Mouse (Mus musculus) liver, embryonic 12.5 days (tissue): Measurements from ENCODE around the gene Pbrm1. TPM values are rescaled to one million over a fixed set of nuclear protein-coding genes. Genes with fewer than 3 reads are reported as not detected.

ENCODE experiments used
- ATAC-seq: fragments of 200-750 bp; cut with Nextera tagmentation; 2 replicates; pipeline ENCODE4 v1.8.0; 2017; ENCODE audit warnings: moderate number of reproducible peaks, mild to moderate bottlenecking, moderate library complexity
- H3K27ac ChIP-seq: fragments of 300-500 bp; sonication (generic); 2 replicates; pipeline ENCODE4 v1.5.1; 2016; ENCODE audit warnings: mild to moderate bottlenecking
- H3K27me3 ChIP-seq: fragments of 300-500 bp; sonication (generic); replicated peaks from 2 replicates; pipeline ENCODE4 v1.6.1; 2016; ENCODE audit warnings: mild to moderate bottlenecking, moderate library complexity
- H3K36me3 ChIP-seq: fragments of 300-500 bp; sonication (generic); 2 replicates; pipeline ENCODE4 v1.6.1; 2016; ENCODE audit warnings: mild to moderate bottlenecking, moderate library complexity
- H3K4me1 ChIP-seq: fragments of 300-500 bp; sonication (generic); 2 replicates; pipeline ENCODE4 v1.6.1; 2016
- H3K4me2 ChIP-seq: fragments of 300-500 bp; sonication (generic); 2 replicates; pipeline ENCODE4 v1.6.1; 2016; ENCODE audit warnings: mild to moderate bottlenecking, moderate library complexity
- H3K4me3 ChIP-seq: fragments of 300-500 bp; sonication (generic); 2 replicates; pipeline ENCODE4 v1.5.1; 2016; ENCODE audit warnings: mild to moderate bottlenecking, moderate library complexity
- H3K9ac ChIP-seq: fragments of 300-500 bp; sonication (generic); 2 replicates; pipeline ENCODE4 v1.6.1; 2016; ENCODE audit warnings: mild to moderate bottlenecking, moderate library complexity
- H3K9me3 ChIP-seq: fragments of 300-500 bp; sonication (generic); replicated peaks from 2 replicates; pipeline ENCODE4 v1.6.1; 2016; ENCODE audit warnings: mild to moderate bottlenecking, moderate library complexity
- WGBS: fragments of 180-500 bp; shearing (Covaris S2); methylation state at CpG from one replicate; pipeline ENCODE4 v1.1.7; 2016; ENCODE audit not compliant: insufficient replicate concordance; 5-methylcytosine and 5-hydroxymethylcytosine counted together
- polyA plus RNA-seq: library from polyadenylated mRNA; unstranded; fragments of >200 nt; fragmentation: Nextera tagmentation; extraction: Ambion mirVana; gene quantifications from 2 replicates; pipeline ENCODE4 v1.2.1, GENCODE M21; 2016

The Pbrm1 gene
- polyA plus RNA-seq, 1 experiment from 2014 or later = 95.8 TPM

DNA sequence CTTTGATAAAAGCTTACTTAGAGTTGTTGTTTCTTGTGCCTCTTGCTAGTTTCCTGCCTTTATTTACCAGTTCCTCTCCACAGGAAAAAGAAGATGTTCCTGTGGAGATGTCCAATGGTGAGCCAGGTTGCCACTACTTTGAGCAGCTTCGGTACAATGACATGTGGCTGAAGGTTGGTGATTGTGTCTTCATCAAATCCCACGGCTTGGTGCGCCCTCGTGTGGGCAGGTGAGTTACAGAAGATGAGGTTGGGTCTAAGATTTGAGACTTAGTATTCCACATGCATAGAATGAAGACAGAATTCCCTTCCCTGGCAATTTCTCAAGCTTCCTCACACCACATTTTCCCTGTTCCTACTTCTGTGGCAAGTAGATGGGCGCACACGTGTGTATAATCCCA, 68.5 kb downstream of the Pbrm1 start:
- Histone ChIP-seq H3K27ac (no peak overlapping the region), H3K9ac (no peak overlapping the region), H3K9me3 (no peaks in the 10 kb centered on the region), H3K4me1 (peaks cover 1% of the 10 kb centered on the region; the same call in 1 of the 2 replicates), H3K4me3 (no peak overlapping the region), H3K36me3 (peaks cover 87% of the 10 kb centered on the region), H3K27me3 (no peaks in the 10 kb centered on the region), H3K4me2 (no peak overlapping the region)
- no peak for ATAC-seq
- 78% methylated on average over 6 of the region's 6 CpGs for WGBS

DNA sequence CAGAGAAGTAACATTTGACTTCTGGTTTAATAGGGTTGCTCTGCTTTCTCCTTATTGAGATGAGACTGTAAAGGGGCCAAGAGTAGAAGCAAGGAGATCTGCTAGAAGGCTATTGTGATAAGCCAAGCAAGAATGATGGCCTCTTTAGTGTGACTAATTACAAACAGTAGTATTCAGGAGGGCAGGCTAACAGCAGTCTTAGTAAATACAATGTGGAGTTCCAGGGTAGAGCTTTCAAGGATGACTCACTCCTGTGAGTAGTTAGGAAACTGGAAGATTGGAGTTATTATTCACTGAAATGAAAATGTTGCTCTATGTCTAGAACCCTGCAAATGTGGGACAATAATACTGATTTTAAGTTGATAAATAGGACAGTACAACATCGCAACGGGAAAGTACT, 69.6 kb downstream of the Pbrm1 start:
- WGBS = 93% methylated on average over 2 of the region's 2 CpGs
- Histone ChIP-seq H3K4me2 (no peak overlapping the region), H3K27me3 (no peaks in the 10 kb centered on the region), H3K4me1 (peaks cover 11% of the 10 kb centered on the region), H3K27ac (no peak overlapping the region), H3K36me3 (peaks cover 87% of the 10 kb centered on the region), H3K9ac (no peak overlapping the region), H3K4me3 (no peak overlapping the region), H3K9me3 (no peaks in the 10 kb centered on the region)
- ATAC-seq = no peak

DNA sequence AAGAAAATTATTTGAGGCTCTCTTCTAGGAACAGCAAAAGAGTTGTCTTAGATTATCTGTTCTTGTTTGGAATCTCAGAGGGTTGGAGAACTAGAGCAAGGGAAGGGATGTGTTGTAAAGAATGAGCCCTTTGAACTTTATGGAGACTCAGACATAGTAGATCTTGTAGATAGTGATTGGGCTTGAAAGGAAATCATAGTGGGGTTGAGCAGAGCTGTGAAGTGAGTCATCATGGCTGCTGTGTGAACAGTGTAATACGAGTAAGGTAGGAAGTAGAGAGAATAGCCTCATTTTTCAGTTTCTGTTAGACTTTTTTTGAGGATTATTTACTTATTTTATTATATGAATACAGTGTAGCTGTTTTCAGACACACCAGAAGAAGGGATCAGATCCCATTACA, 71.0 kb downstream of the Pbrm1 start:
- Histone ChIP-seq H3K4me2 (no peak overlapping the region), H3K36me3 (peaks cover 91% of the 10 kb centered on the region), H3K27ac (no peak overlapping the region), H3K4me1 (peaks cover 22% of the 10 kb centered on the region), H3K4me3 (no peak overlapping the region), H3K9me3 (no peaks in the 10 kb centered on the region), H3K27me3 (no peaks in the 10 kb centered on the region), H3K9ac (no peak overlapping the region)
- 91% methylated on average over 1 of the region's 1 CpGs for WGBS
- ATAC-seq = no peak

DNA sequence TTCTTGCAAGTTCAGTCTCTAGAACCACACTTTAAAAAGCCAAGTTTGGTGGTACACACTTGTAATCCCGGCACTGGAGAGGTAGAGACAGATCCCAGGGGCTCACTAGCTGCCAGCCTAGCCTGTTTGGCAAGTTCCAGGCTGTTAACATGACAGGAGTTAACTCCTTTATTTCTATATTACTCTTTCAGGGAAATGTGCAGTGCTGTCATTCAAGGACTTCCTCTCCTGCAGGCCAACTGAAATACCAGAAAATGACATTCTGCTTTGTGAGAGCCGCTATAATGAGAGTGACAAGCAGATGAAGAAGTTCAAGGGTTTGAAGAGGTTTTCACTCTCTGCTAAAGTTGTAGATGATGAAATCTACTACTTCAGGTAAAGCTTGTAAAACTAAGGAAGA, 86.2 kb downstream of the Pbrm1 start:
- no peaks in the 10 kb centered on the region for H3K27me3 ChIP-seq
- H3K9me3 ChIP-seq = no peaks in the 10 kb centered on the region
- peaks cover 12% of the 10 kb centered on the region for H3K4me1 ChIP-seq
- no peak overlapping the region for H3K27ac ChIP-seq
- H3K4me3 ChIP-seq = no peak overlapping the region
- H3K36me3 ChIP-seq = peaks cover 85% of the 10 kb centered on the region
- 90% methylated on average over 2 of the region's 2 CpGs for WGBS
- H3K4me2 ChIP-seq = no peak overlapping the region
- ATAC-seq = no peak
- no peak overlapping the region for H3K9ac ChIP-seq

DNA sequence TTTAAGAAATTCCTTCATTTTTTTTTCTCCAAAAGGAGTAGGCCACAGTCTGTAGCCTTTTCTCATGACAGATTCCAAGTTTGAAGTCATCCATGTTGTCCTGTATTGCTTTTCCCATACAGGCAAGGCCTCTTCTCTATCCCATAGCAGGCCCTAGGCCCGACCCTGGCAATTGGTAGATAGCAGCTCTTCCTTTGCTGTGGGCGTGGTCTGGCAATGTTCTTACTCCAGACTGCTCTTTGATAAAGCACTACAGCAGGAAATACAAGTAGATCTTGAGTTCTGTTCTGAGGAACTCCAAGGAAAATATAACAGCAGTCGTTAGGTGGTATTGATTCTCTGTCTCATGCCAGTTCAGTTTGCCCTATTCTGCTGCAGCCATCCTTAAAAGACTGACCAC, 91.7 kb downstream of the Pbrm1 start:
- Histone ChIP-seq H3K4me2 (peak overlapping the region; percentile 27; the same call in 1 of the 2 replicates), H3K9ac (no peak overlapping the region), H3K4me3 (no peak overlapping the region), H3K9me3 (no peaks in the 10 kb centered on the region), H3K36me3 (peaks cover 94% of the 10 kb centered on the region), H3K4me1 (peaks cover 38% of the 10 kb centered on the region), H3K27ac (peak overlapping the region; percentile 71), H3K27me3 (no peaks in the 10 kb centered on the region)
- 24% methylated on average over 3 of the region's 3 CpGs for WGBS
- ATAC-seq = peak; percentile 95

DNA sequence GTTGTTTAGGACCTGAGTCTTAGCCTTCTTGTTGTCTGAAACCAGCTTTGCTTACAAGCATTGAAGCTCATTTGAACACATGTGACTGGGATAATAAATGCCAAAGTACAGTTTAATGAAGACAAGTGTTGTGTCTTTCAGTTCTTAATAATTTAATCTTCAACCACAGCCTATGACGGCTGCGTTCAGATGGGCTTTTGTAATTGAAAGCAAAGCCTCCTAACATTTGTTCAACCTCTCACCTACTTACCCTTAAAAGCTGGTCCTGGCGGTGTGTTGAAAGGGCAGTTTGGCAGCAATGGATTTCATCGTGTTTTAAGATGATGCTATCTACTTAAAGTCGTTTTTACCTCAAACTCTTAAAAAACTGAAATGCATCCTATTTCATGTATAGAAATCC, 93.2 kb downstream of the Pbrm1 start:
- Histone ChIP-seq H3K9ac (no peak overlapping the region), H3K4me1 (peaks cover 38% of the 10 kb centered on the region), H3K4me3 (no peak overlapping the region), H3K36me3 (peaks cover 94% of the 10 kb centered on the region), H3K4me2 (no peak overlapping the region), H3K9me3 (no peaks in the 10 kb centered on the region), H3K27ac (no peak overlapping the region), H3K27me3 (no peaks in the 10 kb centered on the region)
- ATAC-seq = no peak
- WGBS = 81% methylated on average over 5 of the region's 5 CpGs

DNA sequence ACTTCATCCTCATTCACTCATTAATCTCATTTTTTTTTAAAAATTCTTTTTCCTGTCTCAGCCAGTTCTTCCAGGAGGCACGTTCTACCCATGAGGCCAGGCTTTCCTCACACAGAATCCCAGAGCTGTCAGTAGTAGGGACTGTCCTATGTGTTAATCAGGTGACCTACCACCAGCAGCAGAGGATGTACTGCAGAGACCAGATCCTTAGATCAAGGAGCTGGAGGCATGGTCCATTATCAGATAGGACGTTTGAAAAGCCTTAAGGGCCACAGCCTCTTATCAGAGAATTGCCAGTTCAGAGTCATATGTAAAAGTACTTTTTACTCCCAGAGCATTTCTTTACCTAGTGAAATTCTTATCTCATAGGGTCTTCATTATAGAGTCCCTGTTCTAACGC, 95.1 kb downstream of the Pbrm1 start:
- no peak overlapping the region for H3K27ac ChIP-seq
- H3K27me3 ChIP-seq = no peaks in the 10 kb centered on the region
- 48% methylated on average over 3 of the region's 3 CpGs for WGBS
- peaks cover 38% of the 10 kb centered on the region for H3K4me1 ChIP-seq
- no peak overlapping the region for H3K4me3 ChIP-seq
- H3K9me3 ChIP-seq = no peaks in the 10 kb centered on the region
- peaks cover 92% of the 10 kb centered on the region for H3K36me3 ChIP-seq
- H3K4me2 ChIP-seq = no peak overlapping the region
- 0 out of 2 replicates have a peak, but pooled peaks have one; percentile 32 for ATAC-seq
- no peak overlapping the region for H3K9ac ChIP-seq

DNA sequence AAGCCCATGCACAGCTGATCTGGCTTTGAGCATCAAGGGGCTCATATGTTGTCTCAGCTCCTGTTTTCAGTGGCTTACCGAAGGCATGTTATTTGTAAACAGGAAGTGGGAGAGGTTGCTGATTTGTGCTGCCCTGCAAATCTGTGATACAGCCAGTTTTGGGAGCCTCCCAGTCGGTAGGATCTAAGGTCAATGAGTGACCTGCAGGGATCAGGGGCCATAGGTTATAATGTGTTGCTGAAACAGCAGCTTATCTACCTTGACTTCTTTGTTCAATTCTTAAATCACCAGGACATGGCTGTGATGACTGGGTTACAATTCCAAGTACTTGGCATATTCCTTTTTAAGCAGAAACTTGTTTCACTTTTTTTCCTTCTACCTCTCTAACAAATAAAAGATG, 96.6 kb downstream of the Pbrm1 start:
- Histone ChIP-seq H3K4me1 (peaks cover 26% of the 10 kb centered on the region), H3K27ac (no peak overlapping the region)
- WGBS = 41% methylated on average over 2 of the region's 2 CpGs

DNA sequence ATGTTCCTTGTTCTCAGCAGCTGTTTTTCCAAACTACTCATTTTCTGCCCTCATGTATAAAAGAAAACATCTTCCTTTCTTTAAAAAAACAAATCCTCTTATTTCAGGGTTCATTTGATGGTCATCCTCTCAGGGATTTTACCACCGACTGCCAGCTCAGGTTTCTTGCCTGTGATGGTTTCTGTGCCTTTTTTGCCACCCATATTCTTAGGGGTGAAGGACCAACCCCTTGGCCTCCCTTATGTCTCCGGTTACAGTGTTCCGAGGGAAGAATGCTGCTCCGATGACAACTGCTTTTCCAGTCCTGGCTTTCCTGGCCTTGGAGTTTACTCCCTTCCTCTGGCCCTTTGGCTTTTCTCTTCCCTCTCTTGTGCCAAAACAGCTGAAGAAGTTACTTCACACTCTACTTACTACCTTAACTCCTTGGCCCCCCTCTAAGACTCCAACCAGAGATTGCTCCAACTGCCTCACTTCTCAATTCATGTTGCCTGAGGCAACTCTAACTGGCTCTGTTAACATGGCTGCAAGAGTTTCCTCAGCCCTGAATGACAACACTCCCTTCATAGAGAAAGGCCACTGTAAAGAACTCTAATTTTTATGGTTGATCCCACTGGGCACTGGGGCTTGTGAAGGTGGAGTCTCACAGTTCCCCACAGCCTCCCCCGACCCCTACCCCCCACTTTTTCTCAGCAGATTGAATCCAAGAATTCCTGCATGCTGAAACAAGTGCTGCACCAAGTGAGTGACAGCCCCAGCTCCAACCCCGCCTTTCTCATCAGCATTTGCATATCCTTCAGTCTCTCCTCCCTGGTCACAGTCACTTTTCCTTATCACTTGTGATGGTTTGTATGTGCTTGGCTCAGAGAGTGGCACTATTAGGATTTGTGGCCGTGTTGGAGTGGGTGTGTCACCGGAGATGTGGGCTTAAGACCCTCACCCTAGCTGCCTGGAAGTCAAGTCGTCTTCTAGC, 106.5 kb downstream of the Pbrm1 start:
- peak overlapping the region; percentile 99 for H3K4me2 ChIP-seq
- peaks cover 47% of the 10 kb centered on the region for H3K4me1 ChIP-seq
- peak overlapping the region; percentile 17; the same call in 1 of the 2 replicates for H3K9ac ChIP-seq
- no peak overlapping the region for H3K4me3 ChIP-seq
- H3K36me3 ChIP-seq = peaks cover 63% of the 10 kb centered on the region
- peak overlapping the region; percentile 74 for H3K27ac ChIP-seq
- no peak for ATAC-seq
- H3K27me3 ChIP-seq = no peaks in the 10 kb centered on the region
- 59% methylated on average over 9 of the region's 9 CpGs for WGBS
- H3K9me3 ChIP-seq = no peaks in the 10 kb centered on the region

More for the DNA sequence above, 96.6 kb downstream of the Pbrm1 start:
- ATAC-seq = no peak
- peaks cover 88% of the 10 kb centered on the region for H3K36me3 ChIP-seq
- H3K27me3 ChIP-seq = no peaks in the 10 kb centered on the region
- H3K9me3 ChIP-seq = no peaks in the 10 kb centered on the region
- no peak overlapping the region for H3K4me3 ChIP-seq
- H3K9ac ChIP-seq = no peak overlapping the region
- no peak overlapping the region for H3K4me2 ChIP-seq

DNA sequence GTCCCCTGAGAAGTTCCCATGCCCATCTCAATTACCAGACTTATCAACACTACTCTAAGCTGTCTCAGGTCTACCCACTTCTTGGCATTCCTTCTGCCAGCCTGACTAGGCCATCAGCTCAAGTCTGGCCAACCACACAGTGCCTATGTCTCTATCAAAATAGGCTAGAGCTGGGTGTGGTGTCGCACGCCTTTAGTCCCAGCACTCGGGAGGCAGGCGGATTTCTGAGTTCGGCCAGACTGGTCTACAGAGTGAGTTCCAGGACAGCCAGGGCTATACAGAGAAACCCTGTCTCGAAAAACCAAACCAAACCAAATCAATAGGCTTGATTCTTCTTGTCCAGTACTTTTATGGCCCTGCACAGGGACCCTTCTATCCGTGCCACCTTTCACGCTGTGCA, 107.9 kb downstream of the Pbrm1 start:
- peaks cover 52% of the 10 kb centered on the region for H3K36me3 ChIP-seq
- H3K4me2 ChIP-seq = peak overlapping the region; percentile 99
- ATAC-seq = no peak
- 67% methylated on average over 8 of the region's 8 CpGs for WGBS
- H3K9ac ChIP-seq = peak overlapping the region; percentile 47
- H3K4me3 ChIP-seq = peak overlapping the region; percentile 49
- H3K4me1 ChIP-seq = peaks cover 56% of the 10 kb centered on the region
- H3K27ac ChIP-seq = peak overlapping the region; percentile 74
- no peaks in the 10 kb centered on the region for H3K27me3 ChIP-seq
- no peaks in the 10 kb centered on the region for H3K9me3 ChIP-seq

DNA sequence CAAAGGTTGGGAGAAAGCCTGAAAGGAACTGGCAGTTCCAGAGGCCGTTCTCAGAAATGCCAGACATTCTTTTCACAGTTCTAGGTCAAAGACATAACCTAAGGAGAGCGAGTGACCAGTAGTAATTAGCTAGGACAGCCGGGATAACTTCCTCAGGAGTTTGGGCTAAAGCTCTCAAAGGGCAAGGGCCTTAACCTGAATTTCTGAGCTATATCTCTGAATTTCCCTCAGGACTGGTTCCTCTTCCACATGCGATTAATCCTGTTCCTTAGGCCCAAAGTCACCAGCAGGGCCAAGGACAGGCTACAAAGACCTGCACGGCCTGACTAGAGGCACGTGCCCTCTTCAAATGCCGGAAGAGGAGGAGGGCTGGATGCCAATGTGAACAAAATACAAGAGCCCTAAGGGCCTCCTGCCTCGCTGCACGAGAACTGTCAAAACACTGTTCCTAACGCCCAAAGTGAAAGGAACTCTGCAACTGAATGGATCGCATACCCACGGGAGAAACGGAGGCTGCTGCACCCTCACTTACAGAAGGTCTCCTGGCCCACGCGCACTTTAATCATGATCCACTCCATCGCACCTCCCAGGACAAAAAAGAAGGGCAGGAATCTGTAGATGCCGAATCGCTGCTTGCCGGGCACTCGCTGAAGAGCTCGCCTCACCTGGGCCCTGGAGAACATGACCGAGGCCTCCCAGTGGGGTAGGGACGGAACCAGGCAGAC, 109.3 kb downstream of the Pbrm1 start:
- peak; percentile 4 for ATAC-seq
- peaks cover 70% of the 10 kb centered on the region for H3K4me1 ChIP-seq
- H3K27ac ChIP-seq = peak overlapping the region; percentile 86
- H3K4me3 ChIP-seq = peak overlapping the region; percentile 71
- H3K9ac ChIP-seq = peak overlapping the region; percentile 88
- H3K27me3 ChIP-seq = no peaks in the 10 kb centered on the region
- peak overlapping the region; percentile 99 for H3K4me2 ChIP-seq
- 2% methylated on average over 23 of the region's 23 CpGs for WGBS
- H3K9me3 ChIP-seq = no peaks in the 10 kb centered on the region
- peaks cover 42% of the 10 kb centered on the region for H3K36me3 ChIP-seq

DNA sequence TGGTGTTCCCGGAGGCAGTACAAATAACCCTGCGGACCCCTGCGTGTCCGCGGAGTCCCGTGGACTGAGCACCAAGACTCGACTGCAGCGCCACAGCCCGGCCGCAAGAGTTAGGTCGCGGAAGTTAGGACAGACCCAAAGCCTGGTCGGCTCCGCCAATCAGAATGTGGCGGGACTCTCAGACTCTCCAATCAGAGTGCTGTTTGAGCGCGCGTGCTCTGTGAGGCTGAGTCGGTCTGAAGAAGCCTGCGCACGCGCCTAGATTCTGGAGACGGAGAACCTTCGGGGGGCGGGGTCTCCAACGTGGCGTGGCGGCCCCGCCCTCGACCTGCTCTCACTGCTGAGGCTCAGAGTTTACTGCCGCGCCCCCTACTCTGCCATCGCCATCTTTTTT, 109.9 kb downstream of the Pbrm1 start, which contains the start of gene Smim4:
Gene Smim4, minus strand, starts transcription at position 131 of the 394 bp plus-strand sequence.
- Histone ChIP-seq H3K4me1 (peaks cover 76% of the 10 kb centered on the region), H3K27me3 (no peaks in the 10 kb centered on the region), H3K27ac (peak within 1 kb of the TSS; percentile 86), H3K4me2 (peak within 1 kb of the TSS; percentile 99), H3K9ac (peak within 1 kb of the TSS; percentile 88), H3K36me3 (peaks cover 41% of the 10 kb centered on the region), H3K4me3 (peak within 1 kb of the TSS; percentile 92), H3K9me3 (no peaks in the 10 kb centered on the region)
- WGBS = under 1% methylated on average over 33 of the region's 33 CpGs
- ATAC-seq = peak; percentile 92
